ENCODE assay signal across 9 mouse cellular contexts in the genomic region with DNA sequence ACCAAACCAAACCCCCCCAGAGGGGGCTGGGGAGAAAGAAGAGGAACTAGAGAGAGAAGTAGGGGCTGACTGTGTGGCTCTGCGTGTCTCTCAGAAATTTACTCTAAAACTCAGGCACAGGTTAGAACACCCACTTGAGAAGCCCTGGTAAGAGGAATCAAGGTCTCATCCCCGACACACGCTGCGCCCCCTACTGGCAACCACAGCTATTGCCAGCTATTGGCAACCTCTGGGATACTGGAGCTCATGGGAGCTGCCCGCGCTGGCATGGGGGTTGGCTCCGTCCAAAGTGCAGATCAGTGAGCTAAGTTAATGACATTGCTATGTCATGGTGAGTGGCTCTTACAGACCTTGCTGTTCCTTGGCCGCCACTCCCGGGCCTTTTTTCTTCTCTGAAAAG. TPM values are rescaled to one million over a fixed set of nuclear protein-coding genes. Genes with fewer than 3 reads are reported as not detected.
DNase-seq lines count a peak whose midpoint lies in the region; ATAC-seq and TF ChIP-seq lines count a peak whose summit lies in the region.
"Had no signal": no experiment of that assay in that cellular context is flagged by ENCODE, and none has a peak within 500 bp of the region (broad histone marks: within the 10 kb centered on the region; RNA-seq: fewer than 3 reads in every experiment).

No protein-coding gene starts in this region.

- H3K27me3 ChIP-seq in heart, postnatal 0 days (ENCODE audit: control insufficient read depth, insufficient read depth, low read length), result no peaks in the 10 kb centered on the region
- no peaks in the 10 kb centered on the region for H3K27me3 ChIP-seq in heart, embryonic 12.5 days (replicated peaks)
- H3K27me3 ChIP-seq in intestine, postnatal 0 days (replicated peaks; ENCODE audit: control insufficient read depth, insufficient read depth, low read length), result no peaks in the 10 kb centered on the region
- no peaks in the 10 kb centered on the region for H3K27me3 ChIP-seq in limb, embryonic 11.5 days (ENCODE audit: control insufficient read depth, insufficient read depth, low read length)
- H3K27me3 ChIP-seq: embryonic facial prominence, embryonic 12.5 days had no signal

- DNase-seq in heart, postnatal 0 days (ENCODE audit: low spot score), result no peak
- peak; percentile 28 for DNase-seq in NIH3T3 (ENCODE audit: low read depth)
- DNase-seq in cerebellum, postnatal 36 days, result peak; percentile 36 to 38
- peak; percentile 67 for DNase-seq in limb, embryonic 11.5 days (ENCODE audit: low spot score)
- peak; percentile 58 for DNase-seq in retina, embryonic 14.5 days (ENCODE audit: low spot score)
- peak; percentile 83 for DNase-seq in thymus, postnatal 4 days

- WGBS in heart, postnatal 0 days, result 35% methylated on average over 9 of the region's 9 CpGs
- WGBS in heart, embryonic 12.5 days, result 33% methylated on average over 9 of the region's 9 CpGs
- WGBS in intestine, postnatal 0 days, result 39% methylated on average over 9 of the region's 9 CpGs
- 36% methylated on average over 9 of the region's 9 CpGs for WGBS in limb, embryonic 11.5 days

- no peak for TF ChIP-seq EP300 in heart, postnatal 0 days (IDR thresholded peaks at IDR 0.05; ENCODE audit: low read depth)

- H3K4me1 ChIP-seq in heart, postnatal 0 days (ENCODE audit: control insufficient read depth, insufficient read depth), result no peaks in the 10 kb centered on the region
- H3K4me1 ChIP-seq in heart, embryonic 12.5 days (replicated peaks), result no peaks in the 10 kb centered on the region
- H3K4me1 ChIP-seq in intestine, postnatal 0 days (replicated peaks; ENCODE audit: control insufficient read depth, insufficient read depth, low read length), result no peaks in the 10 kb centered on the region
- H3K4me1 ChIP-seq in limb, embryonic 11.5 days (ENCODE audit: control insufficient read depth, insufficient read depth, low read length), result no peaks in the 10 kb centered on the region
- H3K4me1 ChIP-seq: embryonic facial prominence, embryonic 12.5 days had no signal

- TF ChIP-seq CTCF in heart, postnatal 0 days (IDR thresholded peaks at IDR 0.05; ENCODE audit: low read depth), result peak; percentile 54
- peak; percentile 72 for TF ChIP-seq CTCF in intestine, postnatal 0 days (IDR thresholded peaks at IDR 0.05; ENCODE audit: low read depth)

- H3K9me3 ChIP-seq in heart, postnatal 0 days (replicated peaks; ENCODE audit: control insufficient read depth, low read length), result no peaks in the 10 kb centered on the region
- no peaks in the 10 kb centered on the region for H3K9me3 ChIP-seq in heart, embryonic 12.5 days (replicated peaks)
- H3K9me3 ChIP-seq in intestine, postnatal 0 days (ENCODE audit: control insufficient read depth), result no peaks in the 10 kb centered on the region
- no peaks in the 10 kb centered on the region for H3K9me3 ChIP-seq in limb, embryonic 11.5 days (ENCODE audit: control insufficient read depth, low read length)
- H3K9me3 ChIP-seq: embryonic facial prominence, embryonic 12.5 days had no signal

- H3K27ac ChIP-seq in heart, postnatal 0 days (ENCODE audit: low read depth), result no peak overlapping the region
- H3K27ac ChIP-seq in heart, embryonic 12.5 days (ENCODE audit: poor library complexity, severe bottlenecking), result no peak overlapping the region
- H3K27ac ChIP-seq in intestine, postnatal 0 days (ENCODE audit: low read depth, low read length), result no peak overlapping the region
- no peak overlapping the region for H3K27ac ChIP-seq in limb, embryonic 11.5 days (replicated peaks; ENCODE audit: low read depth, low read length)
- H3K27ac ChIP-seq: embryonic facial prominence, embryonic 12.5 days had no signal

- H3K4me3 ChIP-seq in heart, postnatal 0 days (ENCODE audit: low read depth, low read length), result no peak overlapping the region
- H3K4me3 ChIP-seq in heart, embryonic 12.5 days, result no peak overlapping the region
- no peak overlapping the region for H3K4me3 ChIP-seq in intestine, postnatal 0 days (ENCODE audit: low read depth, low read length)
- H3K4me3 ChIP-seq in limb, embryonic 11.5 days (ENCODE audit: low read depth, low read length), result no peak overlapping the region
- H3K4me3 ChIP-seq: embryonic facial prominence, embryonic 12.5 days had no signal

- H3K36me3 ChIP-seq in heart, postnatal 0 days (replicated peaks; ENCODE audit: control insufficient read depth, insufficient read depth, low read length), result no peaks in the 10 kb centered on the region
- H3K36me3 ChIP-seq in heart, embryonic 12.5 days, result no peaks in the 10 kb centered on the region
- no peaks in the 10 kb centered on the region for H3K36me3 ChIP-seq in intestine, postnatal 0 days (ENCODE audit: control insufficient read depth, insufficient read depth)
- no peaks in the 10 kb centered on the region for H3K36me3 ChIP-seq in limb, embryonic 11.5 days (ENCODE audit: control insufficient read depth, insufficient read depth, low read length)
- H3K36me3 ChIP-seq: embryonic facial prominence, embryonic 12.5 days had no signal

- no peak overlapping the region for H3K4me2 ChIP-seq in heart, postnatal 0 days (ENCODE audit: low read depth, low read length)
- no peak overlapping the region for H3K4me2 ChIP-seq in heart, embryonic 12.5 days
- H3K4me2 ChIP-seq in intestine, postnatal 0 days (replicated peaks; ENCODE audit: low read depth), result no peak overlapping the region
- no peak overlapping the region for H3K4me2 ChIP-seq in limb, embryonic 11.5 days (ENCODE audit: low read depth, severe bottlenecking)
- H3K4me2 ChIP-seq: embryonic facial prominence, embryonic 12.5 days had no signal

- ATAC-seq in heart, postnatal 0 days (ENCODE audit: insufficient read depth, low read depth), result no peak
- no peak for ATAC-seq in heart, embryonic 12.5 days (ENCODE audit: insufficient number of reproducible peaks, low FRiP score)
- ATAC-seq in intestine, postnatal 0 days, result 0 out of 2 replicates have a peak, but pooled peaks have one; percentile 61
- no peak for ATAC-seq in limb, embryonic 11.5 days (ENCODE audit: insufficient number of reproducible peaks, low FRiP score, low TSS enrichment, low read depth)

- no peak overlapping the region for H3K9ac ChIP-seq in heart, postnatal 0 days (replicated peaks; ENCODE audit: low read depth, low read length)
- H3K9ac ChIP-seq in heart, embryonic 12.5 days, result no peak overlapping the region
- H3K9ac ChIP-seq in intestine, postnatal 0 days (ENCODE audit: low read depth, low read length), result no peak overlapping the region
- H3K9ac ChIP-seq in limb, embryonic 11.5 days (ENCODE audit: low read length), result no peak overlapping the region
- H3K9ac ChIP-seq: embryonic facial prominence, embryonic 12.5 days had no signal

RNA-seq across cellular contexts. Expression of gene Card11, which starts 37.4 kb away (rescaled TPM):
- 0.08 TPM in 1 of 2 replicates, not detected in the other for total RNA-seq in heart, postnatal 0 days (2014; rRNA removed; ENCODE audit: low replicate concordance)
- 0.30 and 0.45 TPM in 2 replicates for polyA plus RNA-seq in heart, postnatal 0 days (2015; fragmentation: Nextera tagmentation; extraction: Ambion mirVana)
- polyA plus RNA-seq in heart, embryonic 12.5 days (2016; fragmentation: Nextera tagmentation; extraction: Ambion mirVana), result 0.18 and 0.21 TPM in 2 replicates
- 0.43 and 0.55 TPM in 2 replicates for polyA plus RNA-seq in intestine, postnatal 0 days (2015; fragmentation: Nextera tagmentation; extraction: Ambion mirVana)
- 0.71 and 0.97 TPM in 2 replicates for polyA plus RNA-seq in limb, embryonic 11.5 days (2014; fragmentation: Nextera tagmentation; extraction: Ambion mirVana)
